Comparison of ENCODE assay signal across 9 mouse cellular contexts in genomic region chr3:151914010-151914513, GRCm38 (mm10).
DNase-seq lines count a peak whose midpoint lies in the region; ATAC-seq and TF ChIP-seq lines count a peak whose summit lies in the region.
"Had no signal": no experiment of that assay in that cellular context is flagged by ENCODE, and none has a peak within 500 bp of the region (broad histone marks: within the 10 kb centered on the region; RNA-seq: fewer than 3 reads in every experiment).

No protein-coding gene starts in this region.

- no peaks in the 10 kb centered on the region for H3K27me3 ChIP-seq in intestine, embryonic 15.5 days (replicated peaks)
- no peaks in the 10 kb centered on the region for H3K27me3 ChIP-seq in limb, embryonic 14.5 days (ENCODE audit: control insufficient read depth, insufficient read depth, low read length)
- H3K27me3 ChIP-seq in midbrain, postnatal 0 days (ENCODE audit: insufficient read depth, low read length) = no peaks in the 10 kb centered on the region

- H3K36me3 ChIP-seq in intestine, embryonic 15.5 days = no peaks in the 10 kb centered on the region
- H3K36me3 ChIP-seq in limb, embryonic 14.5 days (ENCODE audit: control insufficient read depth, insufficient read depth, low read length) = no peaks in the 10 kb centered on the region
- H3K36me3 ChIP-seq in midbrain, postnatal 0 days (ENCODE audit: insufficient read depth, low read length) = no peaks in the 10 kb centered on the region

- TF ChIP-seq POLR2A in limb, embryonic 14.5 days (IDR thresholded peaks at IDR 0.05; ENCODE audit: borderline replicate concordance, extremely low read depth, insufficient read depth, insufficient read length) = no peak

- H3K9me3 ChIP-seq in intestine, embryonic 15.5 days = no peaks in the 10 kb centered on the region
- H3K9me3 ChIP-seq in limb, embryonic 14.5 days (ENCODE audit: control insufficient read depth, low read length) = no peaks in the 10 kb centered on the region
- H3K9me3 ChIP-seq in midbrain, postnatal 0 days (ENCODE audit: low read length) = no peaks in the 10 kb centered on the region

- 62% methylated on average over 13 of the region's 13 CpGs for WGBS in intestine, embryonic 15.5 days
- 55% methylated on average over 13 of the region's 13 CpGs for WGBS in limb, embryonic 14.5 days
- WGBS in midbrain, postnatal 0 days = 60% methylated on average over 13 of the region's 13 CpGs

- ATAC-seq in intestine, embryonic 15.5 days = peak; percentile 77
- peak; percentile 73 for ATAC-seq in limb, embryonic 14.5 days (ENCODE audit: low FRiP score, low read depth)
- peak; percentile 34; the same call in 1 of the 2 replicates for ATAC-seq in midbrain, postnatal 0 days (ENCODE audit: low FRiP score)

- no peak overlapping the region for H3K4me2 ChIP-seq in intestine, embryonic 15.5 days (replicated peaks)
- H3K4me2 ChIP-seq in limb, embryonic 14.5 days (replicated peaks; ENCODE audit: low read depth, low read length, severe bottlenecking) = 0 out of 2 replicates have a peak overlapping the region, but pooled peaks have one; percentile 3
- no peak overlapping the region for H3K4me2 ChIP-seq in midbrain, postnatal 0 days (ENCODE audit: low read depth, low read length, poor library complexity, severe bottlenecking)

- H3K4me1 ChIP-seq in intestine, embryonic 15.5 days (replicated peaks) = no peaks in the 10 kb centered on the region
- no peaks in the 10 kb centered on the region; the same call in 1 of the 2 replicates for H3K4me1 ChIP-seq in limb, embryonic 14.5 days (ENCODE audit: control insufficient read depth, insufficient read depth, low read length)
- H3K4me1 ChIP-seq in midbrain, postnatal 0 days (ENCODE audit: insufficient read depth, low read length) = no peaks in the 10 kb centered on the region

- intact Hi-C loops in left cerebral cortex, postnatal 4 days (cut with DNase I) = no loop called here

- TF ChIP-seq CTCF in midbrain, postnatal 0 days (IDR thresholded peaks at IDR 0.05) = no peak

- no peak overlapping the region for H3K4me3 ChIP-seq in intestine, embryonic 15.5 days (replicated peaks)
- no peak overlapping the region for H3K4me3 ChIP-seq in limb, embryonic 14.5 days (replicated peaks; ENCODE audit: low read length)
- no peak overlapping the region for H3K4me3 ChIP-seq in midbrain, postnatal 0 days (ENCODE audit: low read depth, low read length)

- peak; percentile 11 for DNase-seq in left cerebral cortex, adult 11 months (ENCODE audit: low spot score)
- DNase-seq in left cerebral cortex, postnatal 4 days = no peak
- DNase-seq in gastrocnemius, adult 8-10 months (ENCODE audit: low spot score in 2 of 2) = peak; percentile 24 to 27
- DNase-seq in limb, embryonic 14.5 days (ENCODE audit: low spot score) = peak; percentile 71
- DNase-seq in midbrain, postnatal 0 days (ENCODE audit: low spot score) = peak; percentile 45
- no peak for DNase-seq in spleen, postnatal 4 days (ENCODE audit: low spot score in 2 of 2)
- no peak for DNase-seq in layer of hippocampus, postnatal 10 days (ENCODE audit: low spot score in 2 of 2)

- H3K27ac ChIP-seq in intestine, embryonic 15.5 days = no peak overlapping the region
- peak overlapping the region; percentile 65 for H3K27ac ChIP-seq in limb, embryonic 14.5 days (replicated peaks; ENCODE audit: low read depth, low read length)
- no peak overlapping the region for H3K27ac ChIP-seq in midbrain, postnatal 0 days (ENCODE audit: low read depth, low read length)
- H3K27ac ChIP-seq: liver, embryonic 14.5 days had no signal

- no peak overlapping the region for H3K9ac ChIP-seq in intestine, embryonic 15.5 days
- H3K9ac ChIP-seq in limb, embryonic 14.5 days (ENCODE audit: low read depth, low read length, severe bottlenecking) = no peak overlapping the region
- no peak overlapping the region for H3K9ac ChIP-seq in midbrain, postnatal 0 days (replicated peaks; ENCODE audit: low read length, poor library complexity, severe bottlenecking)
- H3K9ac ChIP-seq: liver, embryonic 14.5 days had no signal

Comparison
In these comparisons a context has a peak if more than half of its experiments do, and no peak if none do; other contexts are left out.
1. DNase-seq: peak in left cerebral cortex, adult 11 months (single experiment), gastrocnemius, adult 8-10 months (2 of 2), limb, embryonic 14.5 days (single experiment) and midbrain, postnatal 0 days (single experiment); none in left cerebral cortex, postnatal 4 days (single experiment), spleen, postnatal 4 days (0 of 2) and layer of hippocampus, postnatal 10 days (0 of 2).
2. Peak in every context shown above with its lines, with median percentiles within 50 percentile points of each other: ATAC-seq.